Mouse (Mus musculus) cerebellum, adult 2 months (tissue): Measurements from ENCODE around the gene Cpne5.

Source experiments
- CTCF ChIP-seq: fragments of 200-500 bp; IDR thresholded peaks from 2 replicates; pipeline ENCODE4 v1.5.1; 2011; ENCODE audit warnings: low read depth, mild to moderate bottlenecking, control low read depth, low read length, moderate library complexity, borderline replicate concordance; ENCODE audit not compliant: insufficient read depth
- POLR2A ChIP-seq: fragments of 200-500 bp; IDR thresholded peaks from 2 replicates; pipeline ENCODE4 v1.6.1; 2011; ENCODE audit warnings: low read length, control low read depth, borderline replicate concordance; ENCODE audit not compliant: insufficient read depth

DNA sequence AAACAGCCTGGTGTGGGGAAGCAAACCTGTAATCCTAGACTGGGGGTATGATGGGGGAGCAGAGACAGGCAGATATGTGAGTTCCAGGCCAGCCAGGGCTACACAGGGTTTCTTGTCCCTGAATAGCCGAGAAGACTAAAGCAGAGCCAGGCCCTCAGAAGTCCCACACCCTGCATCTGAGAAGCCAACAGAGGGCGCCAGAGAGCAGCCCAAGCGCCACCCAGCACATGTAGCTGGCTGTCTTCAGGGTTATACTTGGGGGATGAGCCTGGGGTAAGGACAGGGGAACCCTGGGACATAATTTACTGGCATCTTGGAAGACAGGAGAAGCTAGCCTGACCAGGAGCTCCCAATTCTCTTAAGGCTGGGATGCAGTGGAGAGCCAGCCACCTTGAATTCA lies 21.5 kb upstream of the Cpne5 start:
- TF ChIP-seq CTCF (peak; percentile 96), POLR2A (no peak)
